Mouse (Mus musculus): Measurements from ENCODE around the gene Zfp648. TPM values are rescaled to one million over a fixed set of nuclear protein-coding genes. Genes with fewer than 3 reads are reported as not detected.

Zfp648 gene
- polyA plus RNA-seq, 1 experiment: not detected

DNA sequence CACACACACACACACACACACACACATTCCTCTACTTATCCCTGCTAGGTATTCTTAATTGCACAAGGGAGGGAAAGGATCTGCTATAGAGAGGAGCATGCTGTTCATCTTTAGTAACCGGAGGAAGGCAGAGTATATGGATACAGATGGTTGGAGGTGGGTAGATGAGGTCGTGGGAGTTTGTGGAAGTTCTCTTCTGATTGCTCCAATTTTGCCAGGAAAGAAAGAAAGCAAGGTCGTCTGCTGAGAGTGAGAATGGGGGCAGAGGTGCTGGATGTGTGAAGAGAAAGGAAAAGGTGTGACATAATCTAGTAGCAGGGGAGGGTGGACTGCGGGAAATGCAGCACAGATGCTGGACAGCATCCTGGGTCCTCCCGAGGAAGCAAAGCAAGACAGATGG, 51.8 kb downstream of the Zfp648 start:
- H3ac ChIP-seq (ENCODE audit: control insufficient read depth, insufficient read length): no peak overlapping the region
- no peak overlapping the region for H3K4me2 ChIP-seq (ENCODE audit: low read depth)
- no peak for TF ChIP-seq POLR2AphosphoS2 (IDR thresholded peaks at IDR 0.05; ENCODE audit: insufficient read length, low read depth)
- TF ChIP-seq E2F4 (IDR thresholded peaks at IDR 0.05; ENCODE audit: insufficient read depth): no peak
- no peak for TF ChIP-seq MAX (IDR thresholded peaks at IDR 0.05; ENCODE audit: low read depth)
- no peak for TF ChIP-seq USF1 (IDR thresholded peaks at IDR 0.05; ENCODE audit: low read depth)
- TF ChIP-seq POLR2A (IDR thresholded peaks at IDR 0.05; ENCODE audit: insufficient read length, low read depth): no peak
- no peak for TF ChIP-seq REST (IDR thresholded peaks at IDR 0.05; ENCODE audit: insufficient read depth, insufficient read length)
- no peak for TF ChIP-seq TCF12 (IDR thresholded peaks at IDR 0.05; ENCODE audit: insufficient read depth, poor library complexity, severe bottlenecking)
- no peak for TF ChIP-seq TCF3 (IDR thresholded peaks at IDR 0.05; ENCODE audit: insufficient read length, low read depth)
- TF ChIP-seq MYOG (IDR thresholded peaks at IDR 0.05; ENCODE audit: control insufficient read depth in 1 of 3, insufficient read depth in 1 of 3, insufficient read length in 2 of 3, low read depth in 2 of 3): no peak
- no peak for TF ChIP-seq CEBPB (IDR thresholded peaks at IDR 0.05; ENCODE audit: insufficient read depth, poor library complexity, severe bottlenecking)
- TF ChIP-seq SRF (IDR thresholded peaks at IDR 0.05; ENCODE audit: control insufficient read depth, insufficient read length, low read depth): no peak
- H3K79me2 ChIP-seq (ENCODE audit: control insufficient read depth, insufficient read depth): no peaks in the 10 kb centered on the region
- no peak overlapping the region for H3K4me3 ChIP-seq
- H3K36me3 ChIP-seq (ENCODE audit: control insufficient read depth, insufficient read depth): no peaks in the 10 kb centered on the region
- no peaks in the 10 kb centered on the region for H3K27me3 ChIP-seq (ENCODE audit: control insufficient read depth, insufficient read depth, insufficient read length)

Measured in myocyte (in vitro differentiated cells).